Mouse (Mus musculus): ENCODE data around the gene Rac1. TPM values are rescaled to one million over a fixed set of nuclear protein-coding genes. Genes with fewer than 3 reads are reported as not detected.

Rac1 gene
- polyA plus RNA-seq, 1 experiment from 2014 or later, result 285 TPM

DNA sequence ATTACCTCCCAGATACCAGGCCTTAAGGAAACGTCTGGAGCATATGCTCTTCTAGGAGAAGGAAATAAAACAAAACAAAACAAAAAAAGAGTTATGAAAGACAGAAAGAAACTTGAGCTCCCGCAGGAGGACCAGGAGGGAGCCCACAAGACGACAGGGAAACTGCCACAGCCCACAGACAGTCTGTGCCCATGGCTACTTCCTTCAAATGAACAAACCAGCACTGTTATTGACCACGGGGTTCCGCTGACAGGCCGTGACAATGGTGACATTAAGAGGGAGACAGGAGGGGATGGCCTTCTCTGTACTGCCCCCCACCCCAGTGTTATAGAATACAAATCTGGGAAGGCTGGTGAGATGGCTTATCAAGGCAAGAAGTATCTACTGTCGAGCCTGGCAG, 2.9 kb upstream of the Rac1 start:
- 53% methylated on average over 7 of the region's 7 CpGs for WGBS
- no peak for ATAC-seq
- no peaks in the 10 kb centered on the region for H3K27me3 ChIP-seq (replicated peaks; ENCODE audit: control insufficient read depth, insufficient read depth, low read length)
- H3K27ac ChIP-seq (ENCODE audit: low read depth, low read length), result no peak overlapping the region
- no peaks in the 10 kb centered on the region for H3K9me3 ChIP-seq (ENCODE audit: control insufficient read depth, low read length)
- no peaks in the 10 kb centered on the region for H3K36me3 ChIP-seq (ENCODE audit: control insufficient read depth, insufficient read depth, low read length)
- H3K4me3 ChIP-seq (ENCODE audit: low read length), result no peak overlapping the region
- no peak overlapping the region for H3K4me2 ChIP-seq (ENCODE audit: low read length)
- H3K4me1 ChIP-seq (ENCODE audit: control insufficient read depth, insufficient read depth, low read depth, low read length), result peaks cover 15% of the 10 kb centered on the region
- H3K9ac ChIP-seq (ENCODE audit: low read depth, low read length), result no peak overlapping the region

- peak overlapping the region; percentile 93 for H3K4me2 ChIP-seq (ENCODE audit: low read length)
- no peaks in the 10 kb centered on the region for H3K9me3 ChIP-seq (ENCODE audit: control insufficient read depth, low read length)
- WGBS, result 19% methylated on average over 7 of the region's 7 CpGs
- ATAC-seq, result no peak; the same call in 1 of the 2 replicates
- peak overlapping the region; percentile 94 for H3K4me3 ChIP-seq (ENCODE audit: low read length)
- H3K9ac ChIP-seq (ENCODE audit: low read depth, low read length), result peak overlapping the region; percentile 98
- no peaks in the 10 kb centered on the region for H3K36me3 ChIP-seq (ENCODE audit: control insufficient read depth, insufficient read depth, low read length)
- H3K27me3 ChIP-seq (replicated peaks; ENCODE audit: control insufficient read depth, insufficient read depth, low read length), result no peaks in the 10 kb centered on the region
- H3K27ac ChIP-seq (ENCODE audit: low read depth, low read length), result peak overlapping the region; percentile 91
- peaks cover 24% of the 10 kb centered on the region for H3K4me1 ChIP-seq (ENCODE audit: control insufficient read depth, insufficient read depth, low read depth, low read length)
Measured at GRCm38 (mm10) chr5:143528308-143528683, 460 bp upstream of the Rac1 start.

DNA sequence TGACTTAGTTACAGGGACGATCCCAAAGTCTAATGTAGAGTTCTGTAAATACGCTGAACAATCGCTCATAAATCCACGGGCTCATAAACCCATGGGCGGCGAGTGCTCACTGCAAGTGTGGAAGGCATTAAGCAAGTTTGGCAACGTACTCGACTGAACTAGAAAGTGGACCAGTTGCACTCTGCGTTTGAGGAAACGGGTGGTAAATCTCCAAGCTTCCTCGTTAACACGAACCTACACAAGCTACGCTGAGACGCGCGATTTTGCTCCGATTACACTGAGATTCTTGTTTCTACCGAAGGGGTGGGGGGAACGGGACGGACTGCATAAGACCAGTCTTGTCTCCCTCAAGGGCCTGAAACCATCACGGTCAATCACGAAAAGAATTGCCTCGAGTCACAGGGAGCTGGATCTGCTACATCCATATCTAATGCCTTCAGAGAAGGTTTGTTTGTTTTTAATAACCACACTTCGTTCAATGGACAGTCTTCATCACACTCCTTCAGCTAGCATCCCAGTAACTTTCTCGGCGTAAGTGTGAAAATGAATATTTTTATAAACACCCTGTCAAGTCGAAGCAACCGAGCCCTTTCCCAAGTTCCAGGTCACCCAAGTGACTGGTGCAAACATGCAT, 1.0 kb downstream of the Rac1 start:
- Histone ChIP-seq H3K9ac (ENCODE audit: low read depth, low read length) (peak overlapping the region; percentile 98), H3K9me3 (ENCODE audit: control insufficient read depth, low read length) (no peaks in the 10 kb centered on the region), H3K27ac (ENCODE audit: low read depth, low read length) (no peak overlapping the region), H3K4me1 (ENCODE audit: control insufficient read depth, insufficient read depth, low read depth, low read length) (peaks cover 24% of the 10 kb centered on the region), H3K4me2 (ENCODE audit: low read length) (peak overlapping the region; percentile 78), H3K36me3 (ENCODE audit: control insufficient read depth, insufficient read depth, low read length) (no peaks in the 10 kb centered on the region), H3K27me3 (replicated peaks; ENCODE audit: control insufficient read depth, insufficient read depth, low read length) (no peaks in the 10 kb centered on the region), H3K4me3 (ENCODE audit: low read length) (peak overlapping the region; percentile 94)
- ATAC-seq, result no peak
- WGBS, result 8% methylated on average over 28 of the region's 28 CpGs

DNA sequence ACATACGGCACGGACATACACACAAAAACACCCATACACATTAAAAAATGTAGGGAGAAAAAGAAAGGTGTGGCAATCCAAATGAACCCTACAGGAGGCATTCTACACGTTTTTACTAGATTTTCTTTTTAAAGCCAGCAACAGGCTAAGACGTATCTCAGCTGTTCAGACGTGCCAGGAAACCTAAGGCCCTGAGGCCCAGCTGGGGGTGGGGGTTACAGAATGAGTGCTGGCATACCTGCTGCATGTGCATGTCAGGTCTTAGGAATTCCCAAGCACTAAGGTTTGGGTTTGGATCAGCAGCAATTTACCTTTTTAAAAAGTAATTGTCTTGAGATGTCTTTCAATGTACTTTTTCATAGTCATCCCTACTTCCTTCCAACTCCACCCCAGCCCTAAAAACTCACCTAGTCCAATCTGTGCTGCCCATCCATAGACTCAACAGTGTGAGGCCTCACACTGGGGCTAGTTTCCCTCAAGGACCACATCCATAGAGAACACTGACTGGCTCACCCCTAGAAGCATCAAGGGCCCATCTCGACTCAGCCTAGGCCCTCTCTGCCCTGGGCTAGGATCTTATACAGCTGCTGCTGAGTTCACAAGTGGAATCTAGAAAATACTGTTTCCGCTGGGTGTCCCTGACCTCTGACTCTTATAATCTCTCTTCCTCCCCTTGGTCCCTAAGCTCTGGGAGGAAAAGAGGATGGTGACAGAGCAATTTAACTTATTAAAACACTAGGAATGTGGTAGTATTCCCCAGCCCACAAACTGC, 2.2 kb downstream of the Rac1 start:
- Histone ChIP-seq H3K4me2 (ENCODE audit: low read length) (peak overlapping the region; percentile 78), H3K27me3 (replicated peaks; ENCODE audit: control insufficient read depth, insufficient read depth, low read length) (no peaks in the 10 kb centered on the region), H3K4me1 (ENCODE audit: control insufficient read depth, insufficient read depth, low read depth, low read length) (peaks cover 24% of the 10 kb centered on the region), H3K4me3 (ENCODE audit: low read length) (no peak overlapping the region), H3K27ac (ENCODE audit: low read depth, low read length) (no peak overlapping the region), H3K9ac (ENCODE audit: low read depth, low read length) (no peak overlapping the region), H3K36me3 (ENCODE audit: control insufficient read depth, insufficient read depth, low read length) (no peaks in the 10 kb centered on the region), H3K9me3 (ENCODE audit: control insufficient read depth, low read length) (no peaks in the 10 kb centered on the region)
- ATAC-seq, result no peak
- WGBS, result 63% methylated on average over 7 of the region's 7 CpGs

DNA sequence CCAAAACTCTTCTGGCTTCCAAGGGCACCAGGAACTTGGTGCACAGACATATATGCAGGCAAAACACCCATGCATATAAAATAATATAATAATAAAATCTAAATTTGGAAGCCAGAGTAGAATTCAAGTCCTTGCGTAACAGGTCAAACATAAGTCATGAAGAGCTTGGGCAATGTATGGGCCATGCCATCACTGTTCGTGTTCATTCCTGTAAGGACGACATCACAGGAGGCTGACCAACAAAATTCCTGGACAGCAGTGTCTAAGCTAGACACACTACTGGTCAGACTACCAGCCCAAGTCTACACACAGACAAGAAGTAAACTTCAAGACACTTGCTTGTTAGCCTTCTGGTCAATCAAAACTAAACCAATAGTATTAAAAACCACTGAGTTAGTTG, 5.0 kb downstream of the Rac1 start:
- Histone ChIP-seq H3K9me3 (ENCODE audit: control insufficient read depth, low read length) (no peaks in the 10 kb centered on the region), H3K27me3 (replicated peaks; ENCODE audit: control insufficient read depth, insufficient read depth, low read length) (no peaks in the 10 kb centered on the region), H3K36me3 (ENCODE audit: control insufficient read depth, insufficient read depth, low read length) (no peaks in the 10 kb centered on the region), H3K4me3 (ENCODE audit: low read length) (no peak overlapping the region), H3K4me2 (ENCODE audit: low read length) (no peak overlapping the region), H3K9ac (ENCODE audit: low read depth, low read length) (no peak overlapping the region), H3K27ac (ENCODE audit: low read depth, low read length) (no peak overlapping the region), H3K4me1 (ENCODE audit: control insufficient read depth, insufficient read depth, low read depth, low read length) (peaks cover 20% of the 10 kb centered on the region)
- WGBS, result 98% methylated on average over 3 of the region's 3 CpGs
- no peak for ATAC-seq

DNA sequence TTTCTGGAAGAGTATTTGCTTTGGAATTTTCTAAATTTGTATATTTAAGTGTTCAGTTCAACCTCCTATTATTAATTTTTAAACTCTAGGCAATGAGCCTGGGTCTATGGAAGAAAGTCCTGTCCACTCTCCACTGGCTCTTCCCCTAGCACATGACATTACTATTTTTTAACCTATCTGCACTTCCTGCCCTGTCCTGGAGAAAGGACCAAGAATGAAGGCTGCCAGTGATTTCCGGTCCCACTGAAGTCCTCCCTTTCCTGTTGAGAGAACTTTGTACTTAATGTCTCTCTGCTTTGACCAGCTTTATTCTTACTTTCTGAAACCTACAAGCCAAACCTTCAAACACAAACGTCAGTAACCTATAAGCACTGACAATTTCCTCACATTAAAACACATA, 7.4 kb downstream of the Rac1 start:
- no peaks in the 10 kb centered on the region for H3K9me3 ChIP-seq (ENCODE audit: control insufficient read depth, low read length)
- WGBS, result 89% methylated on average over 2 of the region's 2 CpGs
- H3K27ac ChIP-seq (ENCODE audit: low read depth, low read length), result no peak overlapping the region
- H3K36me3 ChIP-seq (ENCODE audit: control insufficient read depth, insufficient read depth, low read length), result peaks cover 5% of the 10 kb centered on the region; the same call in 1 of the 2 replicates
- H3K27me3 ChIP-seq (replicated peaks; ENCODE audit: control insufficient read depth, insufficient read depth, low read length), result no peaks in the 10 kb centered on the region
- no peak for ATAC-seq
- no peak overlapping the region for H3K4me2 ChIP-seq (ENCODE audit: low read length)
- no peak overlapping the region for H3K9ac ChIP-seq (ENCODE audit: low read depth, low read length)
- peaks cover 6% of the 10 kb centered on the region for H3K4me1 ChIP-seq (ENCODE audit: control insufficient read depth, insufficient read depth, low read depth, low read length)
- no peak overlapping the region for H3K4me3 ChIP-seq (ENCODE audit: low read length)

- Histone ChIP-seq H3K27ac (ENCODE audit: low read depth, low read length) (no peak overlapping the region), H3K4me3 (ENCODE audit: low read length) (no peak overlapping the region), H3K4me1 (ENCODE audit: control insufficient read depth, insufficient read depth, low read depth, low read length) (no peaks in the 10 kb centered on the region), H3K36me3 (ENCODE audit: control insufficient read depth, insufficient read depth, low read length) (peaks cover 15% of the 10 kb centered on the region), H3K4me2 (ENCODE audit: low read length) (no peak overlapping the region), H3K9ac (ENCODE audit: low read depth, low read length) (no peak overlapping the region), H3K27me3 (replicated peaks; ENCODE audit: control insufficient read depth, insufficient read depth, low read length) (no peaks in the 10 kb centered on the region), H3K9me3 (ENCODE audit: control insufficient read depth, low read length) (no peaks in the 10 kb centered on the region)
- ATAC-seq, result no peak
- WGBS, result 84% methylated on average over 6 of the region's 6 CpGs
Measured at GRCm38 (mm10) chr5:143518045-143518591, 9.7 kb downstream of the Rac1 start.

DNA sequence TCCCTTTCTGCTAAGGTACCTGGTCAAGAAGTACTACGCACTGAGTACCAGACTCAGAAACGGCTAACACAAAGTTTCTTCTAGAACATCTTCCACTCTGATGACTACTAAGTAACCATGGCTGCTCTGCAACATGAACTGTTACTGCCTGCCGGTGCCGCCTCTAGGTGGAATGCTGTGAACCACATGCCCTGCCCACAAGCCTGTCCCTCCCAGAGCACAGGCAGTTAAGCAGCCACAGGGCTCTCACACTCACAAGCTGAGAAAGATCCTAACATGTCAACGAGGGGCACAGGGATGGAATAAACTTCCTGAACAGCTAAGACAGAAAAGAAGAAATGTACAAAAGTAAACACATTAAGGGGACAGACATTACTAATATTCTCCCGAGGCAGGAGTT, 10.4 kb downstream of the Rac1 start:
- H3K4me3 ChIP-seq (ENCODE audit: low read length), result no peak overlapping the region
- no peak overlapping the region for H3K4me2 ChIP-seq (ENCODE audit: low read length)
- no peak overlapping the region for H3K9ac ChIP-seq (ENCODE audit: low read depth, low read length)
- no peak for ATAC-seq
- H3K4me1 ChIP-seq (ENCODE audit: control insufficient read depth, insufficient read depth, low read depth, low read length), result no peaks in the 10 kb centered on the region
- H3K36me3 ChIP-seq (ENCODE audit: control insufficient read depth, insufficient read depth, low read length), result peaks cover 15% of the 10 kb centered on the region
- H3K9me3 ChIP-seq (ENCODE audit: control insufficient read depth, low read length), result no peaks in the 10 kb centered on the region
- H3K27me3 ChIP-seq (replicated peaks; ENCODE audit: control insufficient read depth, insufficient read depth, low read length), result no peaks in the 10 kb centered on the region
- 81% methylated on average over 6 of the region's 6 CpGs for WGBS
- no peak overlapping the region for H3K27ac ChIP-seq (ENCODE audit: low read depth, low read length)

DNA sequence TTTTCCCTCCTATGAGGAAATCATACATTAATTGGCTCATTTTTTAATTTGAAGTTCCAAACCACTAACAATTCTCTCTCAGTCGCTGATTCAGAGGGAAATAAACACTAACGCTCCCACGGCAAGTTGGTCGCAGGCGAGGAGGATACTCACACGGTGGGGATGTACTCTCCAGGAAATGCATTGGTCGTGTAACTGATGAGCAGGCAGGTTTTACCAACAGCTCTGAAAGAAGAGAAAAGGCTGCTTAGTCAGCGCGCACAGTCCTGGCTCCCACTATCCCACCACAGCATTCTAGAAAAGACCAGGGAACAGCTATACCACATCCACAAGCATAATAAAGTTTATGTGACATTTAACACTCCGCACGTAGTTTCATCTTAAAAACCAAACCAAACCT, 10.8 kb downstream of the Rac1 start:
- peaks cover 15% of the 10 kb centered on the region for H3K36me3 ChIP-seq (ENCODE audit: control insufficient read depth, insufficient read depth, low read length)
- no peak for ATAC-seq
- no peak overlapping the region for H3K4me3 ChIP-seq (ENCODE audit: low read length)
- H3K4me2 ChIP-seq (ENCODE audit: low read length), result no peak overlapping the region
- no peaks in the 10 kb centered on the region for H3K9me3 ChIP-seq (ENCODE audit: control insufficient read depth, low read length)
- H3K4me1 ChIP-seq (ENCODE audit: control insufficient read depth, insufficient read depth, low read depth, low read length), result no peaks in the 10 kb centered on the region
- H3K9ac ChIP-seq (ENCODE audit: low read depth, low read length), result no peak overlapping the region
- H3K27me3 ChIP-seq (replicated peaks; ENCODE audit: control insufficient read depth, insufficient read depth, low read length), result no peaks in the 10 kb centered on the region
- 89% methylated on average over 11 of the region's 11 CpGs for WGBS
- no peak overlapping the region for H3K27ac ChIP-seq (ENCODE audit: low read depth, low read length)

Data from hindbrain, embryonic 16.5 days (tissue).